Mouse (Mus musculus) retina, adult 2 months (tissue): ENCODE measurements around the gene Nabp2.

ENCODE experiments used
- DNase-seq: peaks from one replicate; pipeline ENCODE4 v3.0.0-alpha.2; 2012; ENCODE audit warnings: low read depth, low spot score

Nabp2 gene

GRCm38 (mm10) chr10:128429454-128429853, 18.2 kb upstream of the Nabp2 start:
- DNase-seq, result no peak

- no peak for DNase-seq
These were observed 17.8 kb upstream of the Nabp2 start for GRCm38 (mm10) chr10:128429052-128429451.

DNA sequence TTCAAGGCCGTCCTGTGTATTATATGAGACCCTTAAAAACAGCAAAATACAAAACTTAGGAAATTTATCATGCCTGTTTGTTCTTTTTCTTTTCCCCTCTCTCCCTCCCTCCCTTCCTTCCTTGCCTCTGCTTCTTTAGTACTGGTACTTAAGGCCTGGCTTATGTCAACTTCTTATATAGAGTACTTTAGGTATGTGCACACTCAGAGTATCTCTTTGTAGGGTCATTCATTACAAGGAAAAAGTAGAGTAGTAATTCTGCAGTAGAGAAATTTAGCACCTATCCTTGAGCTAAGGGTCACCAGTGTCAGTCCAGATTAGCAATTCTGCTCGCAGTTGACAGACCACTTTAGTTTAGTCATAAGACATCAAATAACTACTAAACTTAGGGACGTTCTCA, 14.0 kb upstream of the Nabp2 start:
- no peak for DNase-seq

- no peak for DNase-seq
These were observed 13.3 kb upstream of the Nabp2 start for GRCm38 (mm10) chr10:128424604-128425003.

- no peak for DNase-seq
These were observed 11.1 kb upstream of the Nabp2 start for GRCm38 (mm10) chr10:128422426-128422825.

- DNase-seq, result no peak
These were observed 3.6 kb upstream of the Nabp2 start for GRCm38 (mm10) chr10:128414848-128415247.

- DNase-seq, result no peak
These were observed 1.8 kb upstream of the Nabp2 start for GRCm38 (mm10) chr10:128413076-128413475.

- no peak for DNase-seq
These were observed 1.3 kb upstream of the Nabp2 start for GRCm38 (mm10) chr10:128412558-128412957.

DNA sequence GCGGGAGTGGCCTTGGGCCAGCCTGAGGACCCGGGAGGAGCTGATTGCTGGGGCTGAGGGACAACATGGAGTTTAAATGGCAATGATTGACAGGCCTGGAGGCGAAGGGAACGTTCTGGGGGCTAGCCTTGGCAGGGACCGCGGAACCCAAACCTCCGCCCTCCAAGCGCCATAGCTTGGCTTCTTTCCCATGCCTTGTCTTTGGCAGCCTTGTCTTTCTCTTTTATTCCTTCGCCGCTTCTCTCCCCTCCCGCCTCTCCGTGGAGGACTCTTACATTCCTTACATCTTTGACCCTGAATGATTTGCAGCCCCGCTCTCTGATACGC, 726 bp upstream of the Nabp2 start:
- DNase-seq, result no peak

GRCm38 (mm10) chr10:128410560-128410845, 789 bp downstream of the Nabp2 start:
- DNase-seq, result no peak

DNA sequence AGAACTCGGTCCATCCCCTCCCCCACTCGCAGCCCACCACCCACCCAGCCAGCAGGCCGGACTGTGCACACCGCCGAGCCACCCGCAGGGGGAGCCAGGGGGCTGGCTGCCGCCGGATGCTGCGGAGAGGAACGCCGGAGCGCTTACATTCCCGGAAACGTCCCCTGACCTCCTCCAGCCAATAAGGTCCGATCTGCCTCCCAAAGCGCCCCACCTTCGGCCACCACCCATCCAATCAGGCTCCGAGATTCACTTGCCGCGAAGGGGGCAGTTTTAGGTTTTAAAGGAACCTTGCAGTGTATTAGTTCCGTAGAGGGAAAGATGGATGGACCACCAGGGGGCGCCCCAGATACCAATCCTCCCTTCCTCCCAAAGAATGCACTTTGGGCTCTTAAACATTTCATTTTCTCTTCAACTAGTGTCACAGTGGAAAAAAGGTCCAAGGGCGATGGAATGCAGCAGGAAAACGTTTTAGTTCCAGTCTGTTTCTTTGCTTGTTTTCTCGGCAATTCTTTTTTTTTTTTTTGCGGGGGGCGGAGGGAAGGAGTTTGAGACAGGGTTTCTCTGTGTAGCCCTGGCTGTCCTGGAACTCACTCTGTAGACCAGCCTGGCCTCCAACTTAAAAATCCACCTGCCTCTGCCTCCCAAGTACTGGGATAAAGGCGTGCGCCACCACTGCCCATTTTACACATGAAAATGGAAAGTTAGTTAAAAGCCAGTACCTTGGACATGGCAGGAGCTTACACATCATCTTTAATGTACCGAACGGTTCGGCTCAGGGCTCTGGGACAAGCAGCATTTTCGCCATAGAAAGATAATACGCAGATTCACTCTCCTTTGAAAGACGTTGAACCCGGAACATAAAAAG, 1.4 kb downstream of the Nabp2 start:
- peak; percentile 94 for DNase-seq

GRCm38 (mm10) chr10:128408591-128409535, 2.4 kb downstream of the Nabp2 start:
- no peak for DNase-seq

DNA sequence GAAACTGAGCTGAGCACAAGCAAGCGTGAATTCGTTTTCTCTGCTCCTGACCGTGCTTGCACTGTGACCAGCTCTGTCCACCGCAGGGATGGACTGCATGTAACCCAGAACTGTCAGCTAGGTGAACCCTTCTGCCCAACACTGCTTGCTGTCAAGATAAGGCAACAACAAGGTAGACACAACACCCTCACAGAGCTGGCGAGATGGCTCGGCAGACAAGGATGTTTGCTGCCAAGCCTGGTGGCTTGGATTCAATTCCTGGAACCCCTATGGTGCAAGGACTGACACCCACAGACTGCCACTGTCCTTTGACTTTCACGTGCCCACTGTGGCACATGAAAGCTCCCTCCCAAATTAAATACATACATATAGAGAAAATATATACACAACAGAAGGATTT, 7.4 kb downstream of the Nabp2 start:
- DNase-seq, result no peak

DNA sequence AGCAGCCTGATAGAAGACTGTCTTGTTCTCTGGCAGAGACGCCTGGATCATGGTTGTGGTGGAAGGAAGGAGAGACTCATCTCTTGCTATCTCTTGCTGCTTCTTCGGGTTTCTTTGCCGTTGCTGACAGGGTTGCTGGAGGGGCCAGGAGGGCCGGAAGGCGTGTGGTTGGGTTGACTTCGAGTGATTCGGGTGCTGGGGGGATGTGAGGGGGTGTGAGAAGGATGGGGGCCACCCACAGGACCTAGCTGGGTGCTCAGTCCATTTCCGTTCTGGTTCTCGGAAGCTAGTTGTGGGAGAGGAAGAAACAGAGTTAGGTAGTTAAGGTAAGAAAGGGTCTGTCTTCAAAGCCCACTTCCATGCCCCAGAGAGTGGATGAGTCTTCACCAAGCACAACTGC, 9.7 kb downstream of the Nabp2 start:
- DNase-seq, result no peak

- DNase-seq, result no peak
These were observed 10.2 kb downstream of the Nabp2 start, which contains the start of gene Slc39a5 for GRCm38 (mm10) chr10:128401056-128401455. Gene Slc39a5, minus strand, starts transcription at chr10:128401229.

- no peak for DNase-seq
These were observed 11.0 kb downstream of the Nabp2 start for GRCm38 (mm10) chr10:128400338-128400737.

DNA sequence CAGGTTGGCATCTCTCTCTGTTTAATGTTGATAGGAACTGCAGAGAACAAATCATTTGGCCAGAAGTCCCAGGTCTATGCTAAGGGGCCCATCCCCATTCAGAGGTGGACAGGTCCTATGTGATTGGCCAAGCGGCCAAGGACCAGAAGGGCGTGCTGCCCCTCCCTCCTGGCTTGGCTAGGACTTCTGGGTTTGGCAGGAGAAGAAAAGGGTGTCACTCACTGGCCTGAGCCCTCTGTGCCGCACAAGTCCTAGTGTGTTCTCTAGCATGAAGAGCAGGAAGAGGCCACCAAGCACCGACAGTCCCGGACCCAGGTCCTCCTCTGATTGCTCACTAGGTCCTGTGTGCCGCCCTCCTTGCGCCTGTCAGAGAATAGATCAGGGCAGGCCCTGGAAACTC, 13.8 kb downstream of the Nabp2 start:
- DNase-seq, result no peak

DNA sequence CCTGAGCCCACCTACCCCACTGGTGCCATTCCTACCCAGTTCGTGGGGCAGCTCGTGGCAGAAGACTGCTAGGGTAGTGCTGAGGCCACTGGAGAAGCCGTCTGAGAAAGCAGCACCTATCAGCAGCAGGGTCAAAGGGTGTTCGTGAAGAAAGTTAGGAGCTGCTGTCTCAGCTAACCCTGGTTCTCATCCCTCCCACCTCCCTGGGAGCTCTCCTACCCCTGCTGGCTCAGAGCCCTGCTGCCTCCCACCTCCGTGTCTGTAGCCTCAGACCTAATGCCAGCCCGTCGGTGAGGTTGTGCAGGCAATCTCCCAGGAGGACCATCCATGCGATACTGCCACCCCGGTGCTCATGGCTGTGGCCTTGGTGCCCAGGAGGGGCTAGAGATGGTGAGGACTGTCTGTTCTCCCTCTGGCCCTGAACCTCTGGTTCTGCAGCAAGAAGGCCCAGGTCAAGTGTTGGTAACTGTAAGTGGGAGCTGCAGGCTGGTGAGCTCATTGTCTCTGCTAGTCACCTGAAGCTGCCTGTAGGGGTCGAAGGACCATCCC, 14.5 kb downstream of the Nabp2 start:
- DNase-seq, result no peak

DNA sequence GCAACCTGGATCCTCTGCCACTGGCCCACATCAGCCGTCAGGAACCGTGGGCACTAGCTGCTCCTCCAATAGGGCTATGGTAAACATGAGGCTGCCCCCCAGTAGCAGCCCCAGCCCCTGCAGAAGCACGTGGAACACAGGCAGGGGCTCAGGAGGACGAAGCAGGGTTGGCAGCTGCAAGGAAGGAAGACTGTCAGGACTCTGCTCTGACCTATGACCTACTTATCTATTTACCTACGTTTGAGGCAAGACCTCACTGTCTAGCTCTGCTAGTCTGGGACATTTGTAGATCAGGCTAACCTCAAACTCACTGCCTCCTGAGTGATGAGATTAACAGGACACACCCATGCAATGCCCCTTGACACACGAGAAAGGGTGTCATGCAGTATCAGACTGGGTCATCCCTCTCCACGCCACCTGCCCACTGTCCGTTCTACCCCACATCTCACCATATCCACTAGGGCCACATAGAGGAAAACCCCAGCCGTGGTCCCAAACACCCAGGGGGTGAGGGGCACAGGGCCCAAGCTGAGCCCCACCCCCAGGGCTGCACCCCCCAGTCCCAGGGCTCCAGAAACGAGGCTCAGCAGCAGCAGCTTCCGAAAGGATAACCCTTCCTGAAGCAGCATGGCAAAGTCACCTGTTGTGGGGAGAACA, 15.1 kb downstream of the Nabp2 start:
- no peak for DNase-seq

GRCm38 (mm10) chr10:128391850-128392249, 19.4 kb downstream of the Nabp2 start:
- no peak for DNase-seq

DNA sequence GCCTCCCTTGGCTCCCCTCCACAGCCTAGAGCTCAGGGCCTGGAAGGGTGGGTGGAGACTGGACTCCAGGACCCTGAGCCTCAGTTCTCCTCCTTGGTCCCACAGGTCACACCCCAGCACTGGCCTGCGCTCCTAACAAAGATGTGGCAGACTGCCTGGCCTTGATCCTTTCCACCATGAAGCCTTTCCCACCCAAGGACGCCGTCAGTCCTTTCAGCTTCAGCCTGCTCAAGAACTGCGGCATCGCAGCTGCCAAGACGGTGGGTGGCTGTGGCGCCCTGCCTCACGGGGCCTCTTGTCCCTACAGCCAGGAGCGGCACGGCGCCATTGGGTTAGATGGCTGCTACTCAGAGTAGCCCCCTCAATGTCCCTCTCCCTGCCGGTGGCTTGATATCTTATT, 20.9 kb downstream of the Nabp2 start:
- no peak for DNase-seq

GRCm38 (mm10) chr10:128389570-128389969, 21.7 kb downstream of the Nabp2 start:
- DNase-seq, result no peak
